8 mouse cellular contexts compared by ENCODE assay signal in the genomic region with DNA sequence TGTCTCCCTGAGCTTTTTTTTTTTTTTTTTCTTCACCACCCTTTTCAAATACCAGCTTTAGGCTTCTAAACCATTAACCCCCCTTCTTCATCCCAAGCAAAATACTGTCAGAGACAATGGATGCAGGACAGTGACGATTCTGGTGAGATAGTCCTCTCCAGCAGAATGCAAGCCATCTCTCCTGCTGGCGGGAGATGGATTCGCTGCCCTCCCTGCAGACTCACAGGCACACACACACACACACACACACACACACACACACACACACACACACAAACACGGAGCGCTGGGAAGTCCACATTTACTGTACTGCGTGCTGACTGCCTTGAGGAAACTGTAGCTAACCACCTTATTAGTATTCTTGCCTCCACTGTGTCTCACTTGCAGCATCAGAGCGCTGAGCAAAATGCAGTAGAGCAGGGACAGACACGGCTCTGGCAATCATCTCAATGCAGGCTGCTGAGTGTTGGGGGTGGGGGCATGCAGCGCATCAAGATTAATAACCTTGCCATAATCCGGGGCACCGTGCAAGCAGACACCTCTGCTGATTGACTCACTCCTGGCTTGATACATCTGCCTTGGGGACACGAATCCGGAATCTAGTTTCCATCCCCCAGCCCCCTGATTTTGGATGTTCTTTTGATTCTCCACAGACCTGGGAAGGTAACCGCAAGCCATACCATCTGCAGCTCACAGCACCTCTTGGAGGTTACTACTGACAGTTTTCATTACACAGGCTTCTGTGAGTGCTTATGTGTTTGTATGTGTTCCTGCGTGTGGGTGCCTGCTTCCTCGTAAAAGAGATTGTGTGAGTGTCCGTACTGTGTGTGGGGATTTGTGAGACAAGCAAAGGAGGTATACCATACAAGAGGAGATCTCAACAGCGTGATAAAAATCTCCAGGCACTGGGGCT. TPM values are rescaled to one million over a fixed set of nuclear protein-coding genes. Genes with fewer than 3 reads are reported as not detected.
DNase-seq lines count a peak whose midpoint lies in the region; ATAC-seq lines count a peak whose summit lies in the region.

TSS of gene Lrrc4c (plus strand) at position 783 of the 913 bp plus-strand sequence.

- peak; percentile 52; the same call in 1 of the 2 replicates for ATAC-seq in kidney, embryonic 14.5 days (ENCODE audit: low FRiP score, low TSS enrichment)
- peak; percentile 92 for ATAC-seq in hindbrain, embryonic 13.5 days (ENCODE audit: low FRiP score)
- 0 out of 2 replicates have a peak, but pooled peaks have one; percentile 39 for ATAC-seq in limb, embryonic 11.5 days (ENCODE audit: insufficient number of reproducible peaks, low FRiP score, low TSS enrichment, low read depth)

- H3K36me3 ChIP-seq in kidney, embryonic 14.5 days (ENCODE audit: control insufficient read depth, insufficient read depth, low read length): no peaks in the 10 kb centered on the region
- no peaks in the 10 kb centered on the region for H3K36me3 ChIP-seq in hindbrain, embryonic 13.5 days
- no peaks in the 10 kb centered on the region for H3K36me3 ChIP-seq in limb, embryonic 11.5 days (ENCODE audit: control insufficient read depth, insufficient read depth, low read length)

- peak within 1 kb of the TSS; percentile 13; the same call in 1 of the 2 replicates for H3K4me3 ChIP-seq in kidney, embryonic 14.5 days (ENCODE audit: low read length)
- H3K4me3 ChIP-seq in hindbrain, embryonic 13.5 days: peak within 1 kb of the TSS; percentile 48
- H3K4me3 ChIP-seq in limb, embryonic 11.5 days (ENCODE audit: low read depth, low read length): 0 out of 2 replicates have a peak within 1 kb of the TSS, but pooled peaks have one; percentile 6

- DNase-seq in kidney, postnatal 25 days: no peak
- peak; percentile 32 for DNase-seq in embryo, embryonic 11 days
- peak; percentile 26 for DNase-seq in limb, embryonic 11.5 days (ENCODE audit: low spot score)
- DNase-seq in right cerebral cortex, adult 2 months (ENCODE audit: low spot score in 2 of 2): peak; percentile 59 to 75
- no peak for DNase-seq in adipocyte (ENCODE audit: low spot score)
- DNase-seq in lung, postnatal 4 days: no peak

- no peaks in the 10 kb centered on the region for H3K27me3 ChIP-seq in kidney, embryonic 14.5 days (ENCODE audit: control insufficient read depth, insufficient read depth, low read length)
- no peaks in the 10 kb centered on the region for H3K27me3 ChIP-seq in hindbrain, embryonic 13.5 days
- no peaks in the 10 kb centered on the region for H3K27me3 ChIP-seq in limb, embryonic 11.5 days (ENCODE audit: control insufficient read depth, insufficient read depth, low read length)

- H3K27ac ChIP-seq in kidney, embryonic 14.5 days (ENCODE audit: low read depth, low read length): no peak within 1 kb of the TSS
- H3K27ac ChIP-seq in hindbrain, embryonic 13.5 days: peak within 1 kb of the TSS; percentile 84
- no peak within 1 kb of the TSS for H3K27ac ChIP-seq in limb, embryonic 11.5 days (replicated peaks; ENCODE audit: low read depth, low read length)

- H3K9me3 ChIP-seq in kidney, embryonic 14.5 days (ENCODE audit: control insufficient read depth, low read length): no peaks in the 10 kb centered on the region
- no peaks in the 10 kb centered on the region for H3K9me3 ChIP-seq in hindbrain, embryonic 13.5 days
- H3K9me3 ChIP-seq in limb, embryonic 11.5 days (ENCODE audit: control insufficient read depth, low read length): no peaks in the 10 kb centered on the region

- H3K4me2 ChIP-seq in kidney, embryonic 14.5 days (replicated peaks; ENCODE audit: low read depth, low read length): peak within 1 kb of the TSS; percentile 30
- peak within 1 kb of the TSS; percentile 71 for H3K4me2 ChIP-seq in hindbrain, embryonic 13.5 days
- peak within 1 kb of the TSS; percentile 42 for H3K4me2 ChIP-seq in limb, embryonic 11.5 days (ENCODE audit: low read depth, severe bottlenecking)

- 9% methylated on average over 18 of the region's 18 CpGs for WGBS in kidney, embryonic 14.5 days
- WGBS in hindbrain, embryonic 13.5 days: 5% methylated on average over 18 of the region's 18 CpGs
- 9% methylated on average over 18 of the region's 18 CpGs for WGBS in limb, embryonic 11.5 days

- no peaks in the 10 kb centered on the region for H3K4me1 ChIP-seq in kidney, embryonic 14.5 days (ENCODE audit: control insufficient read depth, insufficient read depth, low read length)
- peaks cover 10% of the 10 kb centered on the region for H3K4me1 ChIP-seq in hindbrain, embryonic 13.5 days (replicated peaks)
- H3K4me1 ChIP-seq in limb, embryonic 11.5 days (ENCODE audit: control insufficient read depth, insufficient read depth, low read length): no peaks in the 10 kb centered on the region

- no peak within 1 kb of the TSS for H3K9ac ChIP-seq in kidney, embryonic 14.5 days (ENCODE audit: low read depth, low read length)
- H3K9ac ChIP-seq in hindbrain, embryonic 13.5 days: peak within 1 kb of the TSS; percentile 75
- no peak within 1 kb of the TSS for H3K9ac ChIP-seq in limb, embryonic 11.5 days (ENCODE audit: low read length)

RNA-seq across cellular contexts. Expression of gene Lrrc4c, which starts in this region (rescaled TPM):
- 0.46 and 0.58 TPM in 2 replicates for polyA plus RNA-seq in kidney, embryonic 14.5 days (2014; fragmentation: Nextera tagmentation; extraction: Ambion mirVana)
- polyA plus RNA-seq in hindbrain, embryonic 13.5 days (2015; fragmentation: Nextera tagmentation; extraction: Ambion mirVana): 23.9 and 24.0 TPM in 2 replicates
- 0.13 and 0.16 TPM in 2 replicates for polyA plus RNA-seq in limb, embryonic 11.5 days (2014; fragmentation: Nextera tagmentation; extraction: Ambion mirVana)

Comparison
In these comparisons a context has a peak if more than half of its experiments do, and no peak if none do; other contexts are left out.
1. RNA of gene Lrrc4c (polyA plus RNA-seq): 23.9 to 24.0 TPM in hindbrain, embryonic 13.5 days; 0.46 to 0.58 TPM in kidney, embryonic 14.5 days and 0.13 to 0.16 TPM in limb, embryonic 11.5 days; every median in the first group is over 10 times any median in the second.
2. Peak in ATAC-seq, H3K4me3 ChIP-seq and H3K4me2 ChIP-seq in kidney, embryonic 14.5 days; RNA of the gene not detected or under 1 TPM.
3. Peak in DNase-seq, ATAC-seq, H3K4me3 ChIP-seq and H3K4me2 ChIP-seq in limb, embryonic 11.5 days; RNA of the gene not detected or under 1 TPM.
4. ATAC-seq: peak in every context shown above with its lines; median percentile 92 in hindbrain, embryonic 13.5 days; 52 in kidney, embryonic 14.5 days; 39 in limb, embryonic 11.5 days.
5. DNase-seq: peak in embryo, embryonic 11 days (single experiment) and right cerebral cortex, adult 2 months (2 of 2); none in kidney, postnatal 25 days (0 of 2), adipocyte (single experiment) and lung, postnatal 4 days (0 of 2).
6. Peak in every context shown above with its lines, with median percentiles within 50 percentile points of each other: H3K4me2 ChIP-seq and H3K4me3 ChIP-seq.